Mouse (Mus musculus) midbrain, embryonic 11.5 days (tissue): ENCODE results near the gene Camkmt. TPM values are rescaled to one million over a fixed set of nuclear protein-coding genes. Genes with fewer than 3 reads are reported as not detected.
A peak's percentile ranks its signal among the peaks of the same experiment; 100 is the strongest.

ENCODE experiments used
- ATAC-seq: fragments of 200-750 bp; cut with Nextera tagmentation; 2 replicates; pipeline ENCODE4 v1.8.0; 2017; ENCODE audit warnings: moderate TSS enrichment, moderate library complexity; ENCODE audit not compliant: low FRiP score
- DNase-seq: peaks from one replicate; pipeline ENCODE4 v3.0.0; 2015; ENCODE audit warnings: low spot score; ENCODE audit errors: missing footprints
- H3K27ac ChIP-seq: fragments of 300-500 bp; sonication (generic); 2 replicates; pipeline ENCODE4 v1.5.1; 2014; ENCODE audit warnings: low read depth, low read length
- H3K27me3 ChIP-seq: fragments of 300-500 bp; sonication (generic); 2 replicates; pipeline ENCODE4 v1.6.1; 2014; ENCODE audit warnings: mild to moderate bottlenecking, low read length, moderate library complexity, mixed read lengths; ENCODE audit not compliant: control insufficient read depth, insufficient read depth
- H3K36me3 ChIP-seq: fragments of 300-500 bp; sonication (generic); 2 replicates; pipeline ENCODE4 v1.6.1; 2014; ENCODE audit warnings: mild to moderate bottlenecking, low read length, moderate library complexity, mixed read lengths; ENCODE audit not compliant: control insufficient read depth, insufficient read depth
- H3K4me1 ChIP-seq: fragments of 300-500 bp; sonication (generic); 2 replicates; pipeline ENCODE4 v1.6.1; 2014; ENCODE audit warnings: low read length; ENCODE audit not compliant: control insufficient read depth, insufficient read depth
- H3K4me2 ChIP-seq: fragments of 300-500 bp; sonication (generic); 2 replicates; pipeline ENCODE4 v1.6.1; 2014; ENCODE audit warnings: mild to moderate bottlenecking, moderate library complexity
- H3K4me3 ChIP-seq: fragments of 300-500 bp; sonication (generic); 2 replicates; pipeline ENCODE4 v1.5.1; 2014; ENCODE audit warnings: low read depth, low read length
- H3K9ac ChIP-seq: fragments of 300-500 bp; sonication (generic); 2 replicates; pipeline ENCODE4 v1.6.1; 2014; ENCODE audit warnings: low read length
- H3K9me3 ChIP-seq: fragments of 300-500 bp; sonication (generic); 2 replicates; pipeline ENCODE4 v1.6.1; 2016; ENCODE audit warnings: low read length; ENCODE audit not compliant: control insufficient read depth
- WGBS: fragments of 180-500 bp; shearing (Covaris S2); extraction: QIAGEN DNeasy Blood & Tissue Kit; methylation state at CpG from one replicate; pipeline ENCODE4 v1.1.7; 2014; 5-methylcytosine and 5-hydroxymethylcytosine counted together
- polyA plus RNA-seq: library from polyadenylated mRNA; unstranded; fragments of >200 nt; fragmentation: Nextera tagmentation; extraction: Ambion mirVana; gene quantifications from 2 replicates; pipeline ENCODE4 v1.2.1, GENCODE M21; 2014

Camkmt gene
- polyA plus RNA-seq, 1 experiment from 2014 or later = 14.9 TPM

GRCm38 (mm10) chr17:85144141-85144540 is 53.8 kb downstream of the Camkmt start:
- Histone ChIP-seq H3K27ac (no peak overlapping the region), H3K9ac (no peak overlapping the region), H3K4me3 (no peak overlapping the region), H3K36me3 (no peaks in the 10 kb centered on the region), H3K4me2 (no peak overlapping the region), H3K4me1 (peaks cover 8% of the 10 kb centered on the region), H3K27me3 (no peaks in the 10 kb centered on the region), H3K9me3 (no peaks in the 10 kb centered on the region)
- ATAC-seq (no peak), DNase-seq (peak; percentile 71)
- WGBS = 91% methylated on average over 6 of the region's 6 CpGs

GRCm38 (mm10) chr17:85148348-85148747 is 58.0 kb downstream of the Camkmt start:
- H3K27ac ChIP-seq = no peak overlapping the region
- WGBS = 78% methylated on average over 1 of the region's 1 CpGs
- H3K9me3 ChIP-seq = no peaks in the 10 kb centered on the region
- ATAC-seq (no peak), DNase-seq (peak; percentile 28)
- no peak overlapping the region for H3K9ac ChIP-seq
- H3K27me3 ChIP-seq = no peaks in the 10 kb centered on the region
- no peaks in the 10 kb centered on the region for H3K36me3 ChIP-seq
- H3K4me3 ChIP-seq = no peak overlapping the region
- no peak overlapping the region for H3K4me2 ChIP-seq
- H3K4me1 ChIP-seq = no peaks in the 10 kb centered on the region

- ATAC-seq (no peak), DNase-seq (peak; percentile 57)
- H3K9ac ChIP-seq = no peak overlapping the region
- H3K4me2 ChIP-seq = no peak overlapping the region
- H3K4me3 ChIP-seq = no peak overlapping the region
- WGBS = 31% methylated on average over 3 of the region's 3 CpGs
- no peak overlapping the region for H3K27ac ChIP-seq
- no peaks in the 10 kb centered on the region for H3K4me1 ChIP-seq
- no peaks in the 10 kb centered on the region for H3K27me3 ChIP-seq
- no peaks in the 10 kb centered on the region for H3K9me3 ChIP-seq
- no peaks in the 10 kb centered on the region for H3K36me3 ChIP-seq
These were observed 58.9 kb downstream of the Camkmt start for GRCm38 (mm10) chr17:85149211-85149738.

- Histone ChIP-seq H3K27me3 (no peaks in the 10 kb centered on the region), H3K4me3 (no peak overlapping the region), H3K4me1 (no peaks in the 10 kb centered on the region), H3K4me2 (no peak overlapping the region), H3K36me3 (no peaks in the 10 kb centered on the region), H3K9me3 (no peaks in the 10 kb centered on the region), H3K27ac (no peak overlapping the region), H3K9ac (no peak overlapping the region)
- WGBS = 74% methylated on average over 8 of the region's 8 CpGs
- ATAC-seq = no peak
- no peak for DNase-seq
These were observed 60.9 kb downstream of the Camkmt start for GRCm38 (mm10) chr17:85151264-85151663.

- WGBS = 81% methylated on average over 4 of the region's 4 CpGs
- Histone ChIP-seq H3K36me3 (no peaks in the 10 kb centered on the region), H3K4me1 (no peaks in the 10 kb centered on the region), H3K4me3 (no peak overlapping the region), H3K27ac (no peak overlapping the region), H3K4me2 (no peak overlapping the region), H3K9ac (no peak overlapping the region), H3K27me3 (no peaks in the 10 kb centered on the region), H3K9me3 (no peaks in the 10 kb centered on the region)
- ATAC-seq = no peak
- peak; percentile 79 for DNase-seq
These were observed 67.8 kb downstream of the Camkmt start for GRCm38 (mm10) chr17:85158202-85158601.

GRCm38 (mm10) chr17:85159526-85159925 is 69.2 kb downstream of the Camkmt start:
- Histone ChIP-seq H3K9me3 (no peaks in the 10 kb centered on the region), H3K27me3 (no peaks in the 10 kb centered on the region), H3K9ac (no peak overlapping the region), H3K4me2 (no peak overlapping the region), H3K36me3 (no peaks in the 10 kb centered on the region), H3K4me3 (no peak overlapping the region), H3K4me1 (no peaks in the 10 kb centered on the region), H3K27ac (no peak overlapping the region)
- ATAC-seq = no peak
- peak; percentile 67 for DNase-seq
- WGBS = 86% methylated on average over 8 of the region's 8 CpGs

- no peak overlapping the region for H3K4me2 ChIP-seq
- H3K9me3 ChIP-seq = no peaks in the 10 kb centered on the region
- no peak overlapping the region for H3K4me3 ChIP-seq
- no peaks in the 10 kb centered on the region for H3K27me3 ChIP-seq
- H3K4me1 ChIP-seq = no peaks in the 10 kb centered on the region
- DNase-seq = peak; percentile 19
- ATAC-seq = no peak
- H3K27ac ChIP-seq = no peak overlapping the region
- H3K36me3 ChIP-seq = no peaks in the 10 kb centered on the region
- H3K9ac ChIP-seq = no peak overlapping the region
- WGBS = 93% methylated on average over 8 of the region's 8 CpGs
These were observed 70.4 kb downstream of the Camkmt start for GRCm38 (mm10) chr17:85160786-85161185.

- Histone ChIP-seq H3K4me1 (no peaks in the 10 kb centered on the region), H3K9ac (no peak overlapping the region), H3K27ac (no peak overlapping the region), H3K36me3 (no peaks in the 10 kb centered on the region), H3K9me3 (no peaks in the 10 kb centered on the region), H3K27me3 (no peaks in the 10 kb centered on the region), H3K4me2 (no peak overlapping the region), H3K4me3 (no peak overlapping the region)
- DNase-seq (peak; percentile 21), ATAC-seq (no peak)
- WGBS = 77% methylated on average over 7 of the region's 7 CpGs
These were observed 72.4 kb downstream of the Camkmt start for GRCm38 (mm10) chr17:85162569-85163271.

GRCm38 (mm10) chr17:85163272-85163610 is 72.9 kb downstream of the Camkmt start:
- H3K4me1 ChIP-seq = no peaks in the 10 kb centered on the region
- no peaks in the 10 kb centered on the region for H3K9me3 ChIP-seq
- H3K27ac ChIP-seq = no peak overlapping the region
- no peak overlapping the region for H3K9ac ChIP-seq
- DNase-seq (peak; percentile 64), ATAC-seq (no peak)
- H3K4me2 ChIP-seq = no peak overlapping the region
- no peaks in the 10 kb centered on the region for H3K27me3 ChIP-seq
- no peak overlapping the region for H3K4me3 ChIP-seq
- no peaks in the 10 kb centered on the region for H3K36me3 ChIP-seq
- 89% methylated on average over 4 of the region's 4 CpGs for WGBS
